In genomic region chr15:12678540-12679112, GRCm38 (mm10) we compare ENCODE assay signal across 14 mouse cellular contexts.
"Had no signal": no experiment of that assay in that cellular context is flagged by ENCODE, and none has a peak within 500 bp of the region (broad histone marks: within the 10 kb centered on the region; RNA-seq: fewer than 3 reads in every experiment).

No protein-coding gene starts in this region.

- H3K27ac ChIP-seq: kidney, embryonic 15.5 days; left cerebral cortex, adult 2 months; liver, embryonic 13.5 days; stomach, embryonic 15.5 days had no signal

- H3K4me2 ChIP-seq: kidney, embryonic 15.5 days; liver, embryonic 13.5 days; midbrain, embryonic 11.5 days; stomach, embryonic 15.5 days had no signal

- H3K4me3 ChIP-seq: kidney, embryonic 15.5 days; left cerebral cortex, adult 2 months; liver, embryonic 13.5 days; stomach, embryonic 15.5 days had no signal

- H3K36me3 ChIP-seq: kidney, embryonic 15.5 days; liver, embryonic 13.5 days; stomach, embryonic 15.5 days had no signal

- H3K9me3 ChIP-seq: kidney, embryonic 15.5 days; liver, embryonic 13.5 days; stomach, embryonic 15.5 days had no signal

- H3K27me3 ChIP-seq: kidney, embryonic 15.5 days; liver, embryonic 13.5 days; stomach, embryonic 15.5 days had no signal

- DNase-seq: kidney, adult 11 months; kidney, adult 8-10 months; kidney, postnatal 10 days; kidney, postnatal 36 days; layer of hippocampus, postnatal 36 days; liver, embryonic 13.5 days; lung, postnatal 10 days; lung, postnatal 4 days; midbrain, embryonic 14.5 days; thymus, postnatal 25 days had no signal

- H3K9ac ChIP-seq: kidney, embryonic 15.5 days; liver, embryonic 13.5 days; stomach, embryonic 15.5 days had no signal
